ENCODE assay signal across 25 mouse cellular contexts in genomic region chr15:9118852-9119251, GRCm38 (mm10). TPM values are rescaled to one million over a fixed set of nuclear protein-coding genes. Genes with fewer than 3 reads are reported as not detected.
DNase-seq lines count a peak whose midpoint lies in the region; ATAC-seq and TF ChIP-seq lines count a peak whose summit lies in the region.
"Had no signal": no experiment of that assay in that cellular context is flagged by ENCODE, and none has a peak within 500 bp of the region (broad histone marks: within the 10 kb centered on the region; RNA-seq: fewer than 3 reads in every experiment).

No protein-coding gene starts in this region.

- H3K4me2 ChIP-seq in forebrain, embryonic 14.5 days (ENCODE audit: low read length), result no peak overlapping the region
- H3K4me2 ChIP-seq: embryonic facial prominence, embryonic 13.5 days; heart, embryonic 12.5 days; limb, embryonic 15.5 days; lung, embryonic 14.5 days had no signal

- DNase-seq in forebrain, embryonic 10.5 days (ENCODE audit: extremely low spot score, low spot score), result peak; percentile 5
- no peak for DNase-seq in forebrain, embryonic 14.5 days (ENCODE audit: low spot score)
- DNase-seq in kidney, adult 11 months, result peak; percentile 57
- no peak for DNase-seq in kidney, adult 18-20 months
- peak; percentile 94 for DNase-seq in liver, adult 2 months (ENCODE audit: extremely low read depth, low read depth, low spot score)
- DNase-seq in liver, result no peak
- DNase-seq in limb, embryonic 10.5 days (ENCODE audit: low spot score), result peak; percentile 8
- no peak for DNase-seq in ovary, postnatal 36 days (ENCODE audit: low spot score)
- DNase-seq: adrenal gland, postnatal 14 days; cerebellum, adult 8-10 months; cerebellum, postnatal 36 days; embryo, embryonic 11 days; gastrocnemius, postnatal 10 days; heart, postnatal 10 days; lung, embryonic 14.5 days; lung, postnatal 4 days; right cerebral cortex, postnatal 14 days; spleen, adult 18-20 months; thymus, postnatal 36 days had no signal

- 95% methylated on average over 4 of the region's 4 CpGs for WGBS in forebrain, embryonic 10.5 days
- WGBS in forebrain, embryonic 14.5 days, result 91% methylated on average over 4 of the region's 4 CpGs
- 29% methylated on average over 4 of the region's 4 CpGs for WGBS in liver, adult 2 months
- WGBS in limb, embryonic 10.5 days, result 91% methylated on average over 4 of the region's 4 CpGs

- H3K9ac ChIP-seq in forebrain, embryonic 14.5 days (ENCODE audit: low read length), result no peak overlapping the region
- no peak overlapping the region for H3K9ac ChIP-seq in liver, adult 2 months (ENCODE audit: low read depth, low read length)
- H3K9ac ChIP-seq: embryonic facial prominence, embryonic 13.5 days; heart, embryonic 12.5 days; limb, embryonic 15.5 days; lung, embryonic 14.5 days had no signal

- no peaks in the 10 kb centered on the region for H3K27me3 ChIP-seq in forebrain, embryonic 10.5 days (ENCODE audit: poor library complexity, severe bottlenecking)
- H3K27me3 ChIP-seq in forebrain, embryonic 14.5 days (replicated peaks; ENCODE audit: control insufficient read depth, insufficient read depth, low read length), result no peaks in the 10 kb centered on the region
- no peaks in the 10 kb centered on the region for H3K27me3 ChIP-seq in liver, adult 2 months (ENCODE audit: control insufficient read depth, insufficient read depth, low read length)
- no peaks in the 10 kb centered on the region for H3K27me3 ChIP-seq in limb, embryonic 10.5 days (ENCODE audit: low read depth, poor library complexity, severe bottlenecking)
- H3K27me3 ChIP-seq: embryonic facial prominence, embryonic 13.5 days; heart, embryonic 12.5 days; limb, embryonic 15.5 days had no signal

- no peak for TF ChIP-seq POLR2A in liver, adult 2 months (IDR thresholded peaks at IDR 0.05; ENCODE audit: extremely low read depth, insufficient read depth, low read length)

- H3K36me3 ChIP-seq in forebrain, embryonic 10.5 days (replicated peaks), result peaks cover 100% of the 10 kb centered on the region
- peaks cover 89% of the 10 kb centered on the region for H3K36me3 ChIP-seq in forebrain, embryonic 14.5 days (ENCODE audit: control insufficient read depth, insufficient read depth, low read length)
- H3K36me3 ChIP-seq in liver, adult 2 months (ENCODE audit: control insufficient read depth, insufficient read depth, low read length), result peaks cover 8% of the 10 kb centered on the region; the same call in 1 of the 2 replicates
- peaks cover 100% of the 10 kb centered on the region for H3K36me3 ChIP-seq in limb, embryonic 10.5 days

- H3K79me2 ChIP-seq in liver, adult 2 months (ENCODE audit: control insufficient read depth, insufficient read depth, low read length), result no peaks in the 10 kb centered on the region

- no peak for ATAC-seq in forebrain, embryonic 14.5 days

- H3K4me1 ChIP-seq in forebrain, embryonic 10.5 days, result no peaks in the 10 kb centered on the region
- H3K4me1 ChIP-seq in forebrain, embryonic 14.5 days (ENCODE audit: control insufficient read depth, insufficient read depth, low read length), result no peaks in the 10 kb centered on the region
- H3K4me1 ChIP-seq in liver, adult 2 months (ENCODE audit: control insufficient read depth, insufficient read depth, low read length), result peaks cover 20% of the 10 kb centered on the region
- no peaks in the 10 kb centered on the region for H3K4me1 ChIP-seq in limb, embryonic 10.5 days
- H3K4me1 ChIP-seq: embryonic facial prominence, embryonic 13.5 days; hindbrain, embryonic 10.5 days; limb, embryonic 15.5 days had no signal

- no peak overlapping the region for H3K4me3 ChIP-seq in forebrain, embryonic 10.5 days
- no peak overlapping the region for H3K4me3 ChIP-seq in forebrain, embryonic 14.5 days (ENCODE audit: low read depth, low read length)
- no peak overlapping the region for H3K4me3 ChIP-seq in liver, adult 2 months (ENCODE audit: insufficient read depth, low read depth, low read length)
- no peak overlapping the region for H3K4me3 ChIP-seq in limb, embryonic 10.5 days
- H3K4me3 ChIP-seq: embryonic facial prominence, embryonic 13.5 days; erythroblast, embryonic 14.5 days; heart, embryonic 12.5 days; hindbrain, embryonic 10.5 days; left cerebral cortex, adult 2 months; limb, embryonic 15.5 days had no signal

- H3K27ac ChIP-seq in forebrain, embryonic 10.5 days, result no peak overlapping the region
- no peak overlapping the region for H3K27ac ChIP-seq in forebrain, embryonic 14.5 days (ENCODE audit: low read depth, low read length)
- H3K27ac ChIP-seq in liver, adult 2 months (replicated peaks; ENCODE audit: insufficient read depth, low read depth, low read length), result peak overlapping the region; percentile 94
- H3K27ac ChIP-seq in limb, embryonic 10.5 days, result no peak overlapping the region
- H3K27ac ChIP-seq: embryonic facial prominence, embryonic 13.5 days; hindbrain, embryonic 10.5 days; left cerebral cortex, adult 2 months; limb, embryonic 15.5 days had no signal

- no peak for TF ChIP-seq CTCF in liver, adult 2 months (IDR thresholded peaks at IDR 0.05; ENCODE audit: low read depth, low read length)

- no peaks in the 10 kb centered on the region for H3K9me3 ChIP-seq in forebrain, embryonic 10.5 days
- H3K9me3 ChIP-seq in forebrain, embryonic 14.5 days (replicated peaks; ENCODE audit: control insufficient read depth, low read length), result no peaks in the 10 kb centered on the region
- H3K9me3 ChIP-seq in limb, embryonic 10.5 days (replicated peaks), result no peaks in the 10 kb centered on the region
- H3K9me3 ChIP-seq: embryonic facial prominence, embryonic 13.5 days; heart, embryonic 12.5 days; hindbrain, embryonic 10.5 days; limb, embryonic 15.5 days had no signal

RNA-seq across cellular contexts. Expression of gene Lmbrd2, which starts 21.5 kb away (rescaled TPM):
- 2.2 and 2.7 TPM in 2 replicates for polyA plus RNA-seq in forebrain, embryonic 10.5 days (2016; fragmentation: Nextera tagmentation; extraction: Ambion mirVana)
- polyA plus RNA-seq in forebrain, embryonic 14.5 days (2014; fragmentation: Nextera tagmentation; extraction: Ambion mirVana), result 5.0 and 7.3 TPM in 2 replicates
- total RNA-seq in liver, adult 2 months (2014; rRNA removed), result 38.4 and 40.8 TPM in 2 replicates
- 17.0 and 23.7 TPM in 2 replicates for polyA plus RNA-seq in liver, adult 2 months (2012; rRNA removed)
- polyA plus RNA-seq in limb, embryonic 10.5 days (2016; fragmentation: Nextera tagmentation; extraction: Ambion mirVana), result 1.3 and 2.0 TPM in 2 replicates

RNA-seq across cellular contexts. Expression of gene Skp2, which starts 36.4 kb away (rescaled TPM):
- 134 and 136 TPM in 2 replicates for polyA plus RNA-seq in forebrain, embryonic 10.5 days (2016; fragmentation: Nextera tagmentation; extraction: Ambion mirVana)
- polyA plus RNA-seq in forebrain, embryonic 14.5 days (2014; fragmentation: Nextera tagmentation; extraction: Ambion mirVana), result 49.2 and 55.7 TPM in 2 replicates
- 1.6 and 1.7 TPM in 2 replicates for total RNA-seq in liver, adult 2 months (2014; rRNA removed)
- 0.29 and 0.62 TPM in 2 replicates for polyA plus RNA-seq in liver, adult 2 months (2012; rRNA removed)
- 128 and 138 TPM in 2 replicates for polyA plus RNA-seq in limb, embryonic 10.5 days (2016; fragmentation: Nextera tagmentation; extraction: Ambion mirVana)

RNA-seq across cellular contexts. Expression of gene Nadk2, which starts 47.8 kb away (rescaled TPM):
- polyA plus RNA-seq in forebrain, embryonic 10.5 days (2016; fragmentation: Nextera tagmentation; extraction: Ambion mirVana), result 30.1 and 30.4 TPM in 2 replicates
- polyA plus RNA-seq in forebrain, embryonic 14.5 days (2014; fragmentation: Nextera tagmentation; extraction: Ambion mirVana), result 23.4 TPM in 2 replicates
- total RNA-seq in liver, adult 2 months (2014; rRNA removed), result 162 and 163 TPM in 2 replicates
- 71.8 and 91.9 TPM in 2 replicates for polyA plus RNA-seq in liver, adult 2 months (2012; rRNA removed)
- polyA plus RNA-seq in limb, embryonic 10.5 days (2016; fragmentation: Nextera tagmentation; extraction: Ambion mirVana), result 29.2 and 30.8 TPM in 2 replicates

Comparison
In these comparisons a context has a peak if more than half of its experiments do, and no peak if none do; other contexts are left out.
1. DNase-seq: peak in forebrain, embryonic 10.5 days (single experiment), kidney, adult 11 months (single experiment), liver, adult 2 months (single experiment) and limb, embryonic 10.5 days (single experiment); none in forebrain, embryonic 14.5 days (single experiment), kidney, adult 18-20 months (single experiment), liver (single experiment) and ovary, postnatal 36 days (single experiment).
2. RNA of gene Skp2, which starts 36.4 kb away (polyA plus RNA-seq): 128 to 138 TPM in limb, embryonic 10.5 days, 134 to 136 TPM in forebrain, embryonic 10.5 days and 49.2 to 55.7 TPM in forebrain, embryonic 14.5 days; 0.29 to 0.62 TPM in liver, adult 2 months; every median in the first group is over 10 times any median in the second.